Mouse (Mus musculus): Measurements from ENCODE around the gene Aqp7.

- TF ChIP-seq CTCF (IDR thresholded peaks at IDR 0.05; ENCODE audit: control insufficient read depth, insufficient read depth, insufficient read length) (no peak), CEBPB (IDR thresholded peaks at IDR 0.05; ENCODE audit: low read depth) (no peak), USF1 (IDR thresholded peaks at IDR 0.05; ENCODE audit: low read depth) (no peak), MYOD1 (IDR thresholded peaks at IDR 0.05; ENCODE audit: control insufficient read depth, insufficient read length, low read depth) (no peak), MAX (IDR thresholded peaks at IDR 0.05) (no peak)
These were observed 7.0 kb downstream of the Aqp7 start for GRCm38 (mm10) chr4:41040983-41041382.
